Mouse (Mus musculus) embryo, embryonic 11.5 days (tissue): ENCODE results near the gene Csdc2.

Experiments
- DNase-seq: peaks from one replicate; pipeline ENCODE4 v3.0.0-alpha.2; 2012; ENCODE audit warnings: low read depth, low spot score

Csdc2 gene

GRCm38 (mm10) chr15:81924933-81925332 lies 11.6 kb upstream of the Csdc2 start:
- no peak for DNase-seq

- peak; percentile 99 for DNase-seq
These were observed 10.7 kb upstream of the Csdc2 start, which contains the start of gene Polr3h for GRCm38 (mm10) chr15:81925760-81926445. Gene Polr3h, minus strand, starts transcription at chr15:81926240.

GRCm38 (mm10) chr15:81926446-81926822 lies 10.1 kb upstream of the Csdc2 start:
- no peak for DNase-seq

- DNase-seq, result no peak
These were observed 8.8 kb upstream of the Csdc2 start for GRCm38 (mm10) chr15:81927741-81928140.

- DNase-seq, result no peak
These were observed 8.3 kb upstream of the Csdc2 start for GRCm38 (mm10) chr15:81928277-81928676.

GRCm38 (mm10) chr15:81932951-81933470 lies 3.5 kb upstream of the Csdc2 start:
- DNase-seq, result no peak

- no peak for DNase-seq
These were observed 2.6 kb upstream of the Csdc2 start for GRCm38 (mm10) chr15:81933986-81934385.

- DNase-seq, result no peak
These were observed 506 bp upstream of the Csdc2 start for GRCm38 (mm10) chr15:81935869-81936637.

- DNase-seq, result no peak
These were observed 776 bp downstream of the Csdc2 start for GRCm38 (mm10) chr15:81937098-81937972.

- DNase-seq, result no peak
These were observed 1.7 kb downstream of the Csdc2 start for GRCm38 (mm10) chr15:81938246-81938645.

- DNase-seq, result no peak
These were observed 2.7 kb downstream of the Csdc2 start for GRCm38 (mm10) chr15:81939157-81939715.

GRCm38 (mm10) chr15:81939774-81940173 lies 3.2 kb downstream of the Csdc2 start:
- DNase-seq, result no peak

GRCm38 (mm10) chr15:81940219-81940618 lies 3.7 kb downstream of the Csdc2 start:
- no peak for DNase-seq

- DNase-seq, result no peak
These were observed 4.5 kb downstream of the Csdc2 start for GRCm38 (mm10) chr15:81941010-81941409.

- DNase-seq, result peak; percentile 32
These were observed 6.7 kb downstream of the Csdc2 start for GRCm38 (mm10) chr15:81943176-81943749.

- DNase-seq, result no peak
These were observed 12.5 kb downstream of the Csdc2 start for GRCm38 (mm10) chr15:81949076-81949475.

GRCm38 (mm10) chr15:81949476-81950131 lies 13.0 kb downstream of the Csdc2 start:
- no peak for DNase-seq

- DNase-seq, result no peak
These were observed 14.2 kb downstream of the Csdc2 start for GRCm38 (mm10) chr15:81950716-81951115.

GRCm38 (mm10) chr15:81951159-81951558 lies 14.6 kb downstream of the Csdc2 start:
- DNase-seq, result no peak

- no peak for DNase-seq
These were observed 15.8 kb downstream of the Csdc2 start for GRCm38 (mm10) chr15:81952310-81952709.

GRCm38 (mm10) chr15:81954151-81954583 lies 17.6 kb downstream of the Csdc2 start:
- DNase-seq, result no peak
